Mouse (Mus musculus) retina, postnatal 7 days (tissue): Measurements from ENCODE around the gene Trim62.

ENCODE experiments used
- DNase-seq: peaks from one replicate; pipeline ENCODE4 v3.0.0-alpha.2; 2012; ENCODE audit warnings: low read depth, low spot score

Gene Trim62

DNA sequence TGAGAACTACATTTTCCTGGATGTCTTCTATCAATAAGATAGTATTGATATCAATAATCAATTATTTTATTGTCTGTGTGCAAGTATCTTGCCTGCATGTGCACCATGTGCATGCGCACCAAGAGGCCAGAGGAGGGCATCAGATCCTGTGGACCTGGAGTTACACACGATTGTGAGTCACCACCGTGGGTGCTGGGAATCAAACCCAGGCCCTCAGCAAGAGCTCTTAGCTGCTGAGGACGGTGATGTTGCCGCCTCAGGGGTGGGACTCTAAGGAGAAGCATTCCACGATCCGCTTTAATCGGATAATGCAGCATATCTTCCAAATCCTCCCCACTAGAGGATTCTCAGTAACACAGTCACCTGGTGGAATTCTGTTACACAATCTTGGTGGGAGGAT, 2.2 kb downstream of the Trim62 start:
- DNase-seq = no peak

DNA sequence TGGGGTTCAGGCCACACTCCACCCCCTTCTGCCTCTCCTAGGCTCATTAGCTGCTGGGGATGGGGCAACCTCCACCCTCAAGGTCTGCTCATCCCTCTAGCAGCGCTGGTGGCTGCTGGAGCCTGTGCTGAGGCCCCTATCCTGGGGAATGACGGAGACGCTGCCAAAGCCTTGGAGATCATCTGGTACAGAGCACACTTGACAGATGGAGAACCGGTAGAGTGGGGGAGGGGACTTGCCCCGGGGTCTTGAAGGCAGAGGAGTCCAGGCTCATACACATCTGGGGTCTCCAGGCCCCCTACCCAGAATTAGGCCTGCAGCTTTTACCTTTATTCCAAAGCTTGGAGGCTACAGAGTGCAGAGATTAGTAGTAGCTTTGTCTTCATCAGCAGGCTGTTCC, 3.2 kb downstream of the Trim62 start:
- DNase-seq = no peak

DNA sequence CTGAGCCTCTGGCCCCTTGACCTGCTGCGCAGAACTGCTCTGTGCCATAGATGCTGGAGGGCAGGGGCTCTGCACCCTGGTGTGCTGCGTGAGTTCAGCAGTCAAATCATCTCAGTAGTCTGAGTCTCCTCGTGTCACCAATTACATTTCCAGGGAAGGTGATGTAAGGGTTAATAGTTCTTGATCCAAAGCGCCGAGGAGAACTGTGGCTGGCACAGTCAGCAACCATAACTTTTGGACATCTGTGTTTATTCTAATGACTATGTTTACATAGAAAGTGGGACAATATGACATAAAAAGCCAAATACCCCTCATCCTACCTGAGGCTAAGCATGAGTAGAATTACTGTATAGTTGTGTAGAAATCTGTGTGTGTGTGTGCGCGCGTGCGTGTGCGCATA, 3.6 kb downstream of the Trim62 start:
- DNase-seq = no peak

DNA sequence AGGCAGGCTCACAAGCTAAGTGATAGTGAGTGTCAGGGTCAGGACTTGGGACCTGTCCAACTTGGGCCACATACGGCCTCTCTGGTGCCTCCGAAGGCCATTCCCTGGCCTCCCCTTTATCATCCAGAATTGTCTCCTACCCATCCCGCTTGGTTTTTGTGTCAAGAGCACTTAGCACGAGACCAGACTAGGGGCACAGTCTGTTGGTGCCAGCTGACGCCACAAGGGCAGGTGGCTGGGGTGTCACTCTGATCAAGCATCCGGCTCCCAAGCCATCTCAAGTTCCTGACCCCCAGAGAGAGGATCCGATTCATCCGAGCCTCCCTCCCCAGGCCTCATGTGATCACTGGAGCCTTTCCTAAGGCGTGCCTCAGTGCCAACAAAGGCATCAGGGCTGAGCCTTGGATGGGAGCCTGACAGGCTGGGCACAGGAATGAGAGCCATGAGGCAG, 4.3 kb downstream of the Trim62 start:
- DNase-seq = no peak

DNA sequence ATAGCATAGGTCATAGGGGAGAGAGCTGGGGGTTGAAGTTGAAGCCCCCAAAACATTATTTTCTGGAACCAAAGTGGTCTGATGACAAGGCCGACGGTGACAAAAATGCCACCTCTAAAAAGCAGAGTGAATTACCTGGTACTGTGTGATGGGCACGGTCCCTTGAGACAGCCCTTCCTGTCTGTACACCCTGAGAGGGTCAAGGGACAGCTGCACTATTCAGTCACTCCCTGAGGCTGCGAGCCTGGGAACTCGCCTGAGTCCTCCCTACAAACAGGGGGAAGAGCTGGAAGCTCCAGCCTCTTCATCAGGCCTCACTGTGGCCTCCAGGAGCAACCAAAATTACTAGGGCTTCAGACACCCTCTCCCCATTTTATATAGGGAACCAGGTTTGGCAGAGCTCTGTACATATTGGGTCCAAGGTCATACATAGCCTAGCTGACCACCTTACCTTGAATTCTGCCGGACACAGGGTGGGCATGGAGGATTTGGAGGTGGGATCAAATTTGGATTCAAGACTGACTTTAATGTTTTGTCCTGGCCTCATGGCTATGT, 5.1 kb downstream of the Trim62 start:
- DNase-seq = no peak

DNA sequence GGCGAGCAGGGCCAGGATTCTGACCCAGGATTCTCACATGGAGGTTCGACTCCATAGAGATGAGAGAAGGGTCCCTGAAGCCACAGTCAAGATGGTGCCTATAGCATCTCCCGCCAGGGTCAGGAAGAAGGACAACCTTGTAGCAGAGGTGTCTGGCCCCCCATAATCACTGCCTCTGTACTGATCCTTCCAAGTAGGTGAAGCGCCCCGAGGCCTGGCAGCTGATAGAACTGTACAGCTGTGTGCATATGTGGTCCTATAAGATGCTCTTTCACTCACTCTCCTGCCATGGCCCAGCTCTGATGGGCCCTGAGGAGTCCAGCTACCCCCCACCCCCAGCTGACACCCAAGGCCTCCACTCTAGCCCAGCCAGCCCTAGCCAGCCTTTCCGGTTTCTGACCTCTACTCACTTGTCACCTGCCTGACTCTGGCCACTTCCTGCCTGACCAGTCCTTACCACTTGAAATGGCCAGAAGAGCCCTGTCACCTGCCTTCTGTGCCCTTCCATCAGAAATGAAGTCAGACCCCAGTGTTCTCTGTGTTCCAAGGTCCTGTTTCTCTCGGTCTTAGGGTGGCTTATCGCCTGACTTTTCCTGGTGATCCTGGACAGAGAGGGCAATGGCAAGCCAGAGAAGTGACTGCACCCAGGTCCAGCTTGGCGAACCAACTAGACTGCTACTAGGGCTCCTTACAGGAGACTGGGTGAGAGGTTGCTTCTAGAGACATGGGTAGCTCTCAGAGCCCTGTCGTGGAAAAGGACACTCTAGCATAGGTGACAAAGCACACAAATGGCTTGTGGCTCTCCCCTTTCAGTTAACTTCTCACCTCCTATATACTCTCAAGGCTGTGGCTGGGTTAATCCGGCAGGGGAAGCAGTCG, 6.6 kb downstream of the Trim62 start:
- DNase-seq = no peak

DNA sequence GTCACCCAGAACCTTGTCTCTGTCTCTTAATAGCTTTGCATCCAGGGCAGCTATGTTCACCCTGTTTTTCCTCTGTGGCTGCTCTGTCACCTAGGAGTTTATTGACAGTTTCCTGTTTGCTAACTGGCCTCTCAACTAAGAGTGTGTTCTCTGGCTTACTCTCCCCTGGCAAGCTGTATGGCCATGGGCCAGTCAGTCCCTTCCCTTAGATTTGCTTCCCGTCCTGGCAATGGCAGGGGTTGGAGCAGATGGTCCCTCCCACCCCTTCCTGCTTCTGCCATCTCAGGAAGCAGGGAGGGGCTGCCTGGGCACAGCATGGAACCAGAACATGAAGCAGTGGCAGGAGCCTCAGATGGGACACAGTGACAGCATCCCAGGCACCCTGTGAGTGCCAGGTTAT, 7.8 kb downstream of the Trim62 start:
- DNase-seq = no peak

DNA sequence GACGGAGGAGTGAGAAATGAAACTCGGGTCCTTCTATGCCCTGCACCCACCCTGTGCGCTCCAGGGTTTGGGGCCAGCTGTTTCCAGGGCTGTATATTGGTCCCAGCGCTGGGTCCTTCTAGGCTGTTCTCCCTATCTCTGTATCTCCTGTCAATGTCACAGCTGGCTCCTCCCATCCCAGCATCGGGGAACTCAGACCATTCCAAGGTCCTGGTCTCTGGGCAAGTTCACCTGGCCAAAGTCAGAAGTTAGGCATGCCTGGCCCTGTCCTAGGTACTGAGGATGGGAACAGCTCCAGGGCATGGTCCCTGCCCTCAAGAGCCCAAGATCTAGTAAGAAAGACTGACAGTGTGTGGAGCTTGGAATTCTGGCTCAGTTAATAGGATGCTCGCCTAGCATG, 8.4 kb downstream of the Trim62 start:
- no peak for DNase-seq

DNA sequence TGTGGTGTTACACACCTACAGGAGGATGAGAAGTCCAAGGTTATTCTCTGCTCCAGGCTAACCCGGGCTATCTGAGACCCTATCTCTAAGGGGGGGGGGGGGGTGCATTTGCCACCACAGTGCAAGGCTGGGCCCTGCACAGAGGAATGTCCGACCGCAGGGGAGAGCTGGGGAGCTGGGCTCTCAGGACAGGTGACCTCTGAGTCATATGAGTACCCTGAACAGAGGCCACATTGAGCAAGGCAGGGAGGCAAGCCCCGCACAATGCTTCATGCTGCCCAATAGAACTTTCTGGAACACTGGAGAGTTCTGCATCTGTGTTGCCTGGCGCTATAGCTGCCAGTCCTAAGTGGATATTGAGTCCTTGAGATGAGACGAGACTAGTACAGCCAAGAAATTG, 8.8 kb downstream of the Trim62 start:
- no peak for DNase-seq

DNA sequence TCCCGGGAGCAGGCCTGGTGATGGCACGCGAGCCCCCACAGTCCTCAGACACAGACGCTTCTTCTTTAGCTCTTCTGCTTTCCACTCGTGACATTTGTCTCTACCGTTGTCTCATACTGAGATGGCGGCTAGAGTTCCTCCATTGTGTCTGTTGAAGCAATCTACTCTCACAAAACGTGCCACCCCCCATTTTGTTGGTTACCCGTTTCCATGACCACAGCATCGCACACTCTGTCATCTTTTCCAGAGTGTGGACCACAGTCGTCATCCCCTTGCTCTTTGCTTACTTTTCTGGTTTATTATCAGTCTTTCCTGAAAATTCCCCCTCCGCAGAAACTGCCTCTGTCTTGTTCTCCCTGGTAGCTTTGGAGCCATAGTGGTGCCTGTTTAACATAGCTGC, 10.7 kb downstream of the Trim62 start:
- DNase-seq = no peak

DNA sequence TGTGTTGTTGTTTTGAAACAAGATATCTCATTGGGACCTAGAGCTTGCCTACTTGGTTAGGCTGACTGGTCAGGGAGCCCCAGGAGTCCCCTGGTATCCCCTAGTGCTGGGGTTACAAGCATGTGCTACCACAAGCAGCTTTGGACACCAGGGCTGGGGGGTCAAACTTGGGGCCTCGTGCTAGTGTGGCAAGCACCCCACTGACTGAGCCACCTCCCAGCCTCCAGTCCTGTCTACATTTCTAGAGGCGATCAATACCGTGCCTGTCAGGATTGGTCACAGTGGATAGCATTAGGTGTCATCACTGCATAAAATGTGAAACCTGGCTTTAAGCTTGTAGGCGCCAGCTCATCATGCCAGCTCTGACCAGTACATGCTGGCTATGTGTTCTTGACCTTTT, 12.5 kb downstream of the Trim62 start:
- no peak for DNase-seq

DNA sequence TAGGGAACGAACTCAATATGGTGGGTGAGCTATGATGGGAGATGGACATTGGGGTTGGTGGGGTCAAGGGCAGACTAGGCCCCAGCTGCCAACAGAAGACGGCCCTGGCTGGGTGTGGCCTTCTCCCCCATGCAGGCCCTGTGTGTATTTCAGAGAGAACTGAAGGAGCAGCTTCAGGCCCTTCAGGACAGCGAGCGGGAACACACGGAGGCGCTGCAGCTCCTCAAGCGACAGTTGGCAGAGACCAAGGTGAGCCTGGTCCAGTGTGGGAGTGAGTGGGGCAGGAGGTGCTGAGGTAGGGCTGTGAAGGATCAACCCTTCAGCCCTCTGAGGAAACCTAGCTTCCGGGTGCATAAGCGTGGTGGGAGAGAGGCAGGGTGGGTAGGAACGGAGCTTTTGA, 13.3 kb downstream of the Trim62 start:
- DNase-seq = no peak

DNA sequence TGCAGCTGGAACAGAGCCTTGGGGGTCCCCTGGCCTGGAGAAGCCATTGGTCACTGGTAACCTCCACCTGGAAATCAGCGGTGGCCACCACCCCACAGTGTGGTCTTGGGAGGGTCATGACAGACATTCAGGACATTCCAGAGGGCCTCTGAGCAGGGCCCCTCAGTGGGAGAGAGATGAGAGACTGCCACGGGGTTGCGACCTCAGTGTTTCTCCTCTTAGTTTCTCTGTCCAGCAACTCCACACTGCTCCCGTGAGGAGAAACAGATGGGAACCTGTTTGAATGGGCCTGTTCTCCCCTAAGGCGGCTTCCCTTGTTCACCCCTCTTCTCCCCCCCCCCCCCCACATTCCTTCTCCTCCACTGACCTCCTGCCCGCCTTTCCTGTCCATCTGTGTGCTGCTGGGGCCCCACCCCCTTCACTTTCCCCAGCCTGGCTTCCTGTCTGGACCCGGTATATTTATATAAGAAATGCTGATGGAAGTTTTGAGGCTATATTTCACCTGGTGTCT, 14.6 kb downstream of the Trim62 start:
- DNase-seq = no peak

DNA sequence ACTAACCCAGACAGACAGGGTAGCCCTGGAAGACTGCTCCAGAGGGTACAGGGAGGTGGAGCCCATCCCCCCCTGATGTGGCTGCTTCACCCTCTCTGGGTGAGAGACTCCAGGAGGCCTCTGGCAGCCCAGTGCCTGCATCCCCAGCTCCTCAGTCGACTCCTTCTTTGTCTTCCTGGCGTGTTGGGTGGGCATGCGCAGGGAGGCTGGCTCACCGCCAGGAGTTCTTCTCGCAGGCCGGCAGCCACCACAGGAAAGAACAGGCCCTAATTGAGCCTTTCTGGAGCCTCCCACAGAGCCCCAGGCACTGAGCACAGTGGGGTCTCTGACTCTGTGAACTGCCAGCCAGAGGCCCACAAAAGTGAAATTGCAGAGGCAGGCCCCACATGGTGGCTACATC, 16.0 kb downstream of the Trim62 start:
- DNase-seq = no peak

DNA sequence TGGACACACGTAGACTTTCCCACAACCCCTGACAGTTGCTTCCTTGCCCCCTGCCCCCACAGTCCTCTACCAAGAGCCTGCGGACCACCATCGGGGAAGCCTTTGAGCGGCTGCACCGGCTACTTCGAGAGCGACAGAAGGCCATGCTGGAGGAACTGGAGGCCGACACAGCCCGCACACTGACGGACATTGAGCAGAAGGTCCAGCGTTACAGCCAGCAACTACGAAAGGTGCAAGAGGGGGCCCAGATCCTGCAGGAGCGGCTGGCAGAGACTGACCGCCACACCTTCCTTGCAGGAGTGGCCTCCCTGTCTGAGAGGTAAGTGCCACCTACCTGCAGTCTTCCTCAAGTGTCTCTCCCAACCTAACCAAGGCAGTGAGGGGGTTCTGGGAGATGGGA, 17.1 kb downstream of the Trim62 start:
- no peak for DNase-seq

DNA sequence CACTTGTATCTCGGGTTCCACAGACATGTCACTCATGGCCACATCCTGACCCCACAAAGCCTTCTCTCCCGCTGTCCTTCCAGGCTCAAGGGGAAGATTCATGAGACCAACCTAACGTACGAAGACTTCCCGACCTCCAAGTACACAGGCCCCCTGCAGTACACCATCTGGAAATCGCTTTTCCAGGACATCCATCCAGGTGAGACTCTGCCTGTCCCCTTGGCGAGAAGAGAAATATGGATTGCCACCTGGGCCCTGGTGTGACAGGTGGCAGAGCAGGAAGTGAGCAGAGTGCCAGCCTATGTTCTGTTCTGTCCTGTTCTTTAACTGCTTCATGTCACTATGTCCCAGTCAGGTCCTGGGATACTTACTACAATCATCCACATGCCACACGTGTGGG, 19.0 kb downstream of the Trim62 start:
- no peak for DNase-seq

DNA sequence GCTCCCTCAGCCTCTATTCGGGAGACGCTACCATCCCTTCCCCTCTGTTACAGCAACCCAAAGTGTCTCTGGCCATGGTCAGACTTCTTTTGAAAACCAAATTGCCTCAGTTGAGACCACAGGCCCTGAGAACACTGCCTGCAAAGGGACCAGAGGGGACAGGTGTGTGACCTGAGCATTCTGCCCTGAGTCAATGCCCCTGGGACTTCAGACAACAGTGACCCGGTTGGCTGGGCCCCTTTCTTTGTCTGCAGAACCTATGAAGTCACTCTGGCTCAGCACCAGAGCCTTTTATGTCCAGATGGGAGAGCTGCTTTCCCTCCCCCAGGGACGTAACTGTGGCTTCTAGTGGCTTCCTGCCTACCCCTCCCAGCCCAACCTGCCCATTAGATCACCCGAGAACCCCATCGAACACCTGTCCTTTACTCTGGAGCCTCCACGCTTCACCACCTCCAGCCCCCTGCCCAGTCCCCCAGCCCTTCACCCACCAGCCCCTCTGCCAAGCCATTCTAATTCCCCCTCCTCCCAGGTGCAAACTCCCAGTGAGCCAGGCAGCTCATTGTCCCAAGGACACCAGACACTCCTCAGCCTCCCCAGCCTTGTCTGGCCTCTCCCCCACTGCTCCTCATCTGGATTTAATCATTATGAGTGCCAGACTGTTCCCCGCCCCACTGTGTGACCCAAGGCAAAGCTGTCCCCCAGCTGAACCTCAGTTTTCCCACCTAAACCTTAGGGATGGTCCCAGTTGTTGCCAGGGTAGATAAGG, 20.8 kb downstream of the Trim62 start:
- no peak for DNase-seq

DNA sequence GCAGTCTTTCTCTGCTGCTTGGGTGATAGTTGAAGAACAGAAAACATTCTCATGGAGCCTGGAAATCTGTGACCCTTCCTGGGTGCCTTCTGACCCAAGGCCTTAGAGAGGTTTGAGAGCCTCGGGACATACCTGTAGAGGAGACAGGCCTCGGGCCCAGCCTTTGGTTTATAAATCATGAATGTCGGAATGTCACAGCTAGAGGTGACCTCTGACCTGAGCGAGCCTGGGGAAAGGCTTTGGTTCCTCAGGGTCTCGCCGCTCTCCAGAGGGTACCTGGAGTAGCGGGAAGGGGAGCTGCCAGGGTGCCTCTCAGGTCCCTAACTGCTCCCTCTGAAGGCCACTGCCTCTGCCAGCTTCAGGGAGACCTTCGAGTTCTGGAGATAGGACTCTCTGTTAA, 21.9 kb downstream of the Trim62 start:
- DNase-seq = no peak

DNA sequence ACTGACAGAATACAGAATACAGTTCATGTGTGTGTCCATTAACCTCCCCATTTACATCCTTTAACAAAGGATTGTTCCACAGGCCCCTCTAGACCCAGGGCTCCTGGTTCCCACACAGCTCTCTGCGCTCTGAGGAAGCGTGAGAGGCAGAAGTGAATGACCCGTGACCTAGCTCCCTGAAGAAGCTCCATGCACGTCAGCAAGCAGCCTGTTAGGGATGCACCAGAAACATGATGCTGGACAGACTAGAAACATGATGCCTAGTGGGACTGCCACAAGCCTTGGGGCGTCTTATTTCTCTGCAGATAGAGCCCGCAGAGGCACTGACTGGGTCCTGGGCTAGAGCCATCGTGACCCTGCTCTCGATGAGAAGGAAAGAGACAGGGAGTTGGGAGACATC, 23.4 kb downstream of the Trim62 start:
- DNase-seq = no peak

DNA sequence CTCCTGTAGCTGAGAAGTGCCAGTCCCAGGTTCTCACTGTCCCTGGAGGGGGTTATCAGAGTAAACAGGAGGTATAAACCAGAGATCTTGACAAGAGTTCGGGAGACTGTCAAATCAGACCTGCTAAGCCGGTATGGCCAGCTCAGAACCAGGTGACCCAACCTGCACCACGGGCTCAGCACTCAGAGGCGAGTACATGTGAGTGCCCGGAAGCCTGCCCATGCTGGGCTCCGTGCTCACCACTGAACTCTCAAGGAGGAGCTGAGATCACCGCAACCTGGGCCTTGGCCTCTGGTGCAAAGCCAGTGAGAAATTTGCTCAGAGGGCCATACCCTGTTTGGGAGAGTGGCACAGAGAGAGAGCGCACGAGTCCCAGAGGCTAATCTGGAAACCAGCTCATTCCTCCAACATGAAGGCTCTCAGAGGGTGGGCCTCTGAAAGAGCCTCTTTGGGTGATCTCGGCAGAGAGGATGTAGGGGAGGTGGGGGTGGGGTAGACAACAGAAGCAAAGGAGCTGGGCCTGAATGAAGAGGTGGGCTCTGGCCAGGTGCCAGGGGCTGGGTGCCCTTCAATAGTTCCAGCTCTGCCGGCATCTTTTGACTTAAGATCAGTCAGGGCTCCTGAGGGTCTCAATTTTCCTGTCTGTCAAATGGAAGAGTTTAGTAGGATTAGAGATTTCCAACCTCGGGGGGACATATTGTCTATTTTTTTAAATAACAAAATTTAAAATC, 24.0 kb downstream of the Trim62 start:
- no peak for DNase-seq

DNA sequence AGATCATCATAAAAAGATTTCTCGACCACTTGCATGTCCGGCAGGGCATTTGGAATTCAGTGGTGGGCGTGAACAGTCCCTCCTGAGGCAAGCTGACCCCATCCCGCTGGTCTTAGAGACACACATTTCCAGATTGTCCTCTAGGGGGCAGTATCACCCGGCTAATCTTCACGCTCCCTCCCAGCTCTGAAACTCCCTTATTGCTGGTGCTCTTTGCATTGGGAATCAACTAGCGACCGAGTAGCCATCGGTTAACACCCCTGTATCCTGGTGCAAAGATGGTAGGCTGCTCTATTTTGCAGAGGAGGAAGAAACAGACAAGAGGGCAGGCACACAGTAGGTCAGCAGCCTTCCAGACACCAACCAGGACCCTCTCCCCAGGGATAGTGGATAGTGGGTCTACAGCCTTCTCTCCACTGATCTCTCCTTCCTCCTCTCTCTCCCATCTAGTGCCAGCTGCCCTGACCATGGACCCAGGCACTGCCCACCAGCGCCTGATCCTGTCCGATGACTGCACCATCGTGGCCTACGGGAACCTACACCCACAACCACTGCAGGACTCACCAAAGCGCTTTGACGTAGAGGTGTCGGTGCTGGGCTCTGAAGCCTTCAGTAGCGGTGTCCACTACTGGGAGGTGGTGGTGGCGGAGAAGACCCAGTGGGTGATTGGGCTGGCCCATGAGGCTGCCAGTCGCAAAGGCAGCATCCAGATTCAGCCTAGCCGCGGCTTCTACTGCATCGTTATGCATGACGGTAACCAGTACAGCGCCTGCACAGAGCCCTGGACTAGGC, 25.4 kb downstream of the Trim62 start:
- no peak for DNase-seq
